Comparison of ENCODE assay signal across 8 mouse cellular contexts in genomic region chr11:106778589-106779387, GRCm38 (mm10). TPM values are rescaled to one million over a fixed set of nuclear protein-coding genes. Genes with fewer than 3 reads are reported as not detected.
DNase-seq lines count a peak whose midpoint lies in the region; ATAC-seq and TF ChIP-seq lines count a peak whose summit lies in the region.

No protein-coding gene starts in this region.

- peak; percentile 85 for ATAC-seq in hindbrain, embryonic 16.5 days
- peak; percentile 76 for ATAC-seq in midbrain, postnatal 0 days (ENCODE audit: low FRiP score)

- peaks cover 13% of the 10 kb centered on the region for H3K4me1 ChIP-seq in liver, adult 2 months (ENCODE audit: control insufficient read depth, insufficient read depth, low read length)
- peaks cover 6% of the 10 kb centered on the region for H3K4me1 ChIP-seq in embryonic facial prominence, embryonic 10.5 days
- peaks cover 6% of the 10 kb centered on the region for H3K4me1 ChIP-seq in hindbrain, embryonic 16.5 days (ENCODE audit: control insufficient read depth, insufficient read depth, low read depth, low read length)
- H3K4me1 ChIP-seq in midbrain, postnatal 0 days (ENCODE audit: insufficient read depth, low read length) = no peaks in the 10 kb centered on the region

- H3K9ac ChIP-seq in liver, adult 2 months (ENCODE audit: low read depth, low read length) = peak overlapping the region; percentile 97
- H3K9ac ChIP-seq in hindbrain, embryonic 16.5 days (ENCODE audit: low read depth, low read length) = peak overlapping the region; percentile 91
- H3K9ac ChIP-seq in midbrain, postnatal 0 days (replicated peaks; ENCODE audit: low read length, poor library complexity, severe bottlenecking) = peak overlapping the region; percentile 74

- peak overlapping the region; percentile 85 for H3K4me3 ChIP-seq in liver, adult 2 months (ENCODE audit: insufficient read depth, low read depth, low read length)
- H3K4me3 ChIP-seq in embryonic facial prominence, embryonic 10.5 days = peak overlapping the region; percentile 92
- H3K4me3 ChIP-seq in hindbrain, embryonic 16.5 days (ENCODE audit: low read length) = peak overlapping the region; percentile 83
- H3K4me3 ChIP-seq in midbrain, postnatal 0 days (ENCODE audit: low read depth, low read length) = peak overlapping the region; percentile 75

- DNase-seq in liver, adult 2 months (ENCODE audit: extremely low read depth, low read depth, low spot score) = no peak
- no peak for DNase-seq in liver
- no peak for DNase-seq in embryonic facial prominence, embryonic 10.5 days (ENCODE audit: low spot score)
- no peak for DNase-seq in midbrain, postnatal 0 days (ENCODE audit: low spot score)
- no peak for DNase-seq in layer of hippocampus, postnatal 10 days (ENCODE audit: low spot score in 2 of 2)
- DNase-seq in spleen, adult 12 weeks (ENCODE audit: low spot score) = no peak
- no peak for DNase-seq in left cerebral cortex, adult 11 months (ENCODE audit: low spot score)

- H3K9me3 ChIP-seq in embryonic facial prominence, embryonic 10.5 days = no peaks in the 10 kb centered on the region
- H3K9me3 ChIP-seq in hindbrain, embryonic 16.5 days (ENCODE audit: control insufficient read depth, low read length) = no peaks in the 10 kb centered on the region
- H3K9me3 ChIP-seq in midbrain, postnatal 0 days (ENCODE audit: low read length) = no peaks in the 10 kb centered on the region

- TF ChIP-seq CTCF in liver, adult 2 months (IDR thresholded peaks at IDR 0.05; ENCODE audit: low read depth, low read length) = no peak
- TF ChIP-seq CTCF in midbrain, postnatal 0 days (IDR thresholded peaks at IDR 0.05) = no peak

- peaks cover 60% of the 10 kb centered on the region for H3K36me3 ChIP-seq in liver, adult 2 months (ENCODE audit: control insufficient read depth, insufficient read depth, low read length)
- H3K36me3 ChIP-seq in embryonic facial prominence, embryonic 10.5 days (replicated peaks) = peaks cover 81% of the 10 kb centered on the region
- peaks cover 22% of the 10 kb centered on the region for H3K36me3 ChIP-seq in hindbrain, embryonic 16.5 days (ENCODE audit: control insufficient read depth, insufficient read depth, low read length)
- H3K36me3 ChIP-seq in midbrain, postnatal 0 days (ENCODE audit: insufficient read depth, low read length) = peaks cover 27% of the 10 kb centered on the region

- no peak for TF ChIP-seq POLR2A in liver, adult 2 months (IDR thresholded peaks at IDR 0.05; ENCODE audit: extremely low read depth, insufficient read depth, low read length)

- no peaks in the 10 kb centered on the region for H3K27me3 ChIP-seq in liver, adult 2 months (ENCODE audit: control insufficient read depth, insufficient read depth, low read length)
- H3K27me3 ChIP-seq in embryonic facial prominence, embryonic 10.5 days (replicated peaks; ENCODE audit: low read depth, poor library complexity, severe bottlenecking) = no peaks in the 10 kb centered on the region
- H3K27me3 ChIP-seq in hindbrain, embryonic 16.5 days (replicated peaks; ENCODE audit: control insufficient read depth, insufficient read depth, low read length) = no peaks in the 10 kb centered on the region
- no peaks in the 10 kb centered on the region for H3K27me3 ChIP-seq in midbrain, postnatal 0 days (ENCODE audit: insufficient read depth, low read length)

- WGBS in liver, adult 2 months = under 1% methylated on average over 39 of the region's 39 CpGs
- WGBS in embryonic facial prominence, embryonic 10.5 days = 3% methylated on average over 39 of the region's 39 CpGs
- 3% methylated on average over 39 of the region's 39 CpGs for WGBS in hindbrain, embryonic 16.5 days
- WGBS in midbrain, postnatal 0 days = 3% methylated on average over 39 of the region's 39 CpGs

- peak overlapping the region; percentile 94 for H3K27ac ChIP-seq in liver, adult 2 months (replicated peaks; ENCODE audit: insufficient read depth, low read depth, low read length)
- peak overlapping the region; percentile 93 for H3K27ac ChIP-seq in embryonic facial prominence, embryonic 10.5 days (replicated peaks)
- peak overlapping the region; percentile 90 for H3K27ac ChIP-seq in hindbrain, embryonic 16.5 days (ENCODE audit: low read depth, low read length)
- peak overlapping the region; percentile 83 for H3K27ac ChIP-seq in midbrain, postnatal 0 days (ENCODE audit: low read depth, low read length)

- H3K4me2 ChIP-seq in hindbrain, embryonic 16.5 days (ENCODE audit: low read length) = peak overlapping the region; percentile 78
- H3K4me2 ChIP-seq in midbrain, postnatal 0 days (ENCODE audit: low read depth, low read length, poor library complexity, severe bottlenecking) = peak overlapping the region; percentile 83

- no peaks in the 10 kb centered on the region; the same call in 1 of the 2 replicates for H3K79me2 ChIP-seq in liver, adult 2 months (ENCODE audit: control insufficient read depth, insufficient read depth, low read length)

RNA-seq across cellular contexts. Expression of gene Polg2, which starts 0.5 kb away (rescaled TPM):
- 12.6 and 13.0 TPM in 2 replicates for total RNA-seq in liver, adult 2 months (2014; rRNA removed)
- polyA plus RNA-seq in liver, adult 2 months (2012; rRNA removed) = 5.8 and 6.4 TPM in 2 replicates
- polyA plus RNA-seq in embryonic facial prominence, embryonic 10.5 days (2016; fragmentation: Nextera tagmentation; extraction: Ambion mirVana) = 9.9 and 11.2 TPM in 2 replicates
- polyA plus RNA-seq in hindbrain, embryonic 16.5 days (2015; fragmentation: Nextera tagmentation; extraction: Ambion mirVana) = 9.1 and 9.9 TPM in 2 replicates
- total RNA-seq in midbrain, postnatal 0 days (2014; rRNA removed) = 6.6 and 9.8 TPM in 2 replicates
- 9.7 and 10.5 TPM in 2 replicates for polyA plus RNA-seq in midbrain, postnatal 0 days (2015; fragmentation: Nextera tagmentation; extraction: Ambion mirVana)
- 1 to 10 TPM; 3.9 to 5.6 TPM for total RNA-seq in layer of hippocampus, postnatal 10 days (2021)

RNA-seq across cellular contexts. Expression of gene Ddx5, which starts 10.2 kb away (rescaled TPM):
- 218 and 224 TPM in 2 replicates for total RNA-seq in liver, adult 2 months (2014; rRNA removed)
- 273 and 389 TPM in 2 replicates for polyA plus RNA-seq in liver, adult 2 months (2012; rRNA removed)
- polyA plus RNA-seq in embryonic facial prominence, embryonic 10.5 days (2016; fragmentation: Nextera tagmentation; extraction: Ambion mirVana) = 312 and 326 TPM in 2 replicates
- polyA plus RNA-seq in hindbrain, embryonic 16.5 days (2015; fragmentation: Nextera tagmentation; extraction: Ambion mirVana) = 315 and 329 TPM in 2 replicates
- total RNA-seq in midbrain, postnatal 0 days (2014; rRNA removed) = 408 and 459 TPM in 2 replicates
- polyA plus RNA-seq in midbrain, postnatal 0 days (2015; fragmentation: Nextera tagmentation; extraction: Ambion mirVana) = 260 and 301 TPM in 2 replicates
- 100 to 1,000 TPM; 692 to 786 TPM for total RNA-seq in layer of hippocampus, postnatal 10 days (2021)

RNA-seq across cellular contexts. Expression of gene Cep95, which starts 10.3 kb away (rescaled TPM):
- 5.8 and 8.4 TPM in 2 replicates for total RNA-seq in liver, adult 2 months (2014; rRNA removed)
- 0.96 and 1.2 TPM in 2 replicates for polyA plus RNA-seq in liver, adult 2 months (2012; rRNA removed)
- 17.6 and 19.7 TPM in 2 replicates for polyA plus RNA-seq in embryonic facial prominence, embryonic 10.5 days (2016; fragmentation: Nextera tagmentation; extraction: Ambion mirVana)
- polyA plus RNA-seq in hindbrain, embryonic 16.5 days (2015; fragmentation: Nextera tagmentation; extraction: Ambion mirVana) = 12.2 and 15.3 TPM in 2 replicates
- 6.0 and 13.3 TPM in 2 replicates for total RNA-seq in midbrain, postnatal 0 days (2014; rRNA removed)
- polyA plus RNA-seq in midbrain, postnatal 0 days (2015; fragmentation: Nextera tagmentation; extraction: Ambion mirVana) = 6.0 and 7.9 TPM in 2 replicates
- 10 to 100 TPM; 11.3 to 12.9 TPM for total RNA-seq in layer of hippocampus, postnatal 10 days (2021)

RNA-seq across cellular contexts. Expression of gene Milr1, which starts 27.8 kb away (rescaled TPM):
- 0.37 and 1.1 TPM in 2 replicates for total RNA-seq in liver, adult 2 months (2014; rRNA removed)
- polyA plus RNA-seq in liver, adult 2 months (2012; rRNA removed) = 0.10 TPM in 2 replicates
- polyA plus RNA-seq in embryonic facial prominence, embryonic 10.5 days (2016; fragmentation: Nextera tagmentation; extraction: Ambion mirVana) = 0.59 and 1.1 TPM in 2 replicates
- polyA plus RNA-seq in hindbrain, embryonic 16.5 days (2015; fragmentation: Nextera tagmentation; extraction: Ambion mirVana) = 0.42 and 0.56 TPM in 2 replicates
- total RNA-seq in midbrain, postnatal 0 days (2014; rRNA removed) = 0.66 TPM in 1 of 2 replicates, not detected in the other
- polyA plus RNA-seq in midbrain, postnatal 0 days (2015; fragmentation: Nextera tagmentation; extraction: Ambion mirVana) = 0.37 and 0.82 TPM in 2 replicates
- total RNA-seq in layer of hippocampus, postnatal 10 days (2021) = 1 to 10 TPM in 1 of 2 experiments, under 1 TPM in 1; 0.62 to 1.3 TPM

RNA-seq across cellular contexts. Expression of gene Pecam1, which starts 28.4 kb away (rescaled TPM):
- total RNA-seq in liver, adult 2 months (2014; rRNA removed) = 14.6 and 16.7 TPM in 2 replicates
- polyA plus RNA-seq in liver, adult 2 months (2012; rRNA removed) = 5.0 and 5.4 TPM in 2 replicates
- 17.3 and 20.8 TPM in 2 replicates for polyA plus RNA-seq in embryonic facial prominence, embryonic 10.5 days (2016; fragmentation: Nextera tagmentation; extraction: Ambion mirVana)
- polyA plus RNA-seq in hindbrain, embryonic 16.5 days (2015; fragmentation: Nextera tagmentation; extraction: Ambion mirVana) = 16.4 and 21.0 TPM in 2 replicates
- 17.5 and 18.1 TPM in 2 replicates for total RNA-seq in midbrain, postnatal 0 days (2014; rRNA removed)
- 9.8 and 11.1 TPM in 2 replicates for polyA plus RNA-seq in midbrain, postnatal 0 days (2015; fragmentation: Nextera tagmentation; extraction: Ambion mirVana)
- total RNA-seq in layer of hippocampus, postnatal 10 days (2021) = 10 to 100 TPM; 18.5 to 19.7 TPM
